Mouse (Mus musculus): ENCODE measurements around the gene Msi2.

- TF ChIP-seq CTCF (conservative IDR thresholded peaks at IDR 0.05; ENCODE audit: low read length) (no peak), POU5F1 (IDR thresholded peaks at IDR 0.05; ENCODE audit: borderline replicate concordance, low read length) (no peak)
Measured at GRCm38 (mm10) chr11:88419657-88420366, 298.5 kb downstream of the Msi2 start.

Measured in E14TG2a.4 (cell line).